Mouse (Mus musculus) forebrain, embryonic 16.5 days (tissue): ENCODE data around the gene Pbld2. TPM values are rescaled to one million over a fixed set of nuclear protein-coding genes. Genes with fewer than 3 reads are reported as not detected.

Source experiments
- ATAC-seq: fragments of 200-750 bp; cut with Nextera tagmentation; 2 replicates; pipeline ENCODE4 v1.8.0; 2017; ENCODE audit warnings: mild to moderate bottlenecking, moderate library complexity
- H3K27ac ChIP-seq: fragments of 300-500 bp; sonication (generic); 2 replicates; pipeline ENCODE4 v1.5.1; 2014; ENCODE audit warnings: low read length, control low read depth
- H3K27me3 ChIP-seq: fragments of 300-500 bp; sonication (generic); replicated peaks from 2 replicates; pipeline ENCODE4 v1.6.1; 2014; ENCODE audit warnings: low read length; ENCODE audit not compliant: control insufficient read depth, insufficient read depth
- H3K36me3 ChIP-seq: fragments of 300-500 bp; sonication (generic); 2 replicates; pipeline ENCODE4 v1.6.1; 2014; ENCODE audit not compliant: control insufficient read depth, insufficient read depth
- H3K4me1 ChIP-seq: fragments of 300-500 bp; sonication (generic); replicated peaks from 2 replicates; pipeline ENCODE4 v1.6.1; 2014; ENCODE audit warnings: low read length; ENCODE audit not compliant: control insufficient read depth, insufficient read depth
- H3K4me2 ChIP-seq: fragments of 300-500 bp; sonication (generic); 2 replicates; pipeline ENCODE4 v1.6.1; 2014; ENCODE audit warnings: mild to moderate bottlenecking, low read length, control low read depth
- H3K4me3 ChIP-seq: fragments of 300-500 bp; sonication (generic); replicated peaks from 2 replicates; pipeline ENCODE4 v1.5.1; 2014; ENCODE audit warnings: mild to moderate bottlenecking, low read length, control low read depth
- H3K9ac ChIP-seq: fragments of 300-500 bp; sonication (generic); replicated peaks from 2 replicates; pipeline ENCODE4 v1.6.1; 2014; ENCODE audit warnings: low read depth, low read length, control low read depth
- H3K9me3 ChIP-seq: fragments of 300-500 bp; sonication (generic); 2 replicates; pipeline ENCODE4 v1.6.1; 2016; ENCODE audit warnings: low read length; ENCODE audit not compliant: control insufficient read depth
- WGBS: fragments of 180-500 bp; shearing (Covaris S2); extraction: QIAGEN DNeasy Blood & Tissue Kit; methylation state at CpG from one replicate; pipeline ENCODE4 v1.1.7; 2014; 5-methylcytosine and 5-hydroxymethylcytosine counted together
- polyA plus RNA-seq: library from polyadenylated mRNA; unstranded; fragments of >200 nt; fragmentation: Nextera tagmentation; extraction: Ambion mirVana; gene quantifications from 2 replicates; pipeline ENCODE4 v1.2.1, GENCODE M21; 2015

Pbld2 gene
- polyA plus RNA-seq, 1 experiment from 2014 or later: 1.3 TPM

GRCm38 (mm10) chr10:63003252-63003651 lies 20.9 kb upstream of the Pbld2 start:
- Histone ChIP-seq H3K4me3 (no peak overlapping the region), H3K9ac (no peak overlapping the region), H3K4me2 (no peak overlapping the region), H3K9me3 (no peaks in the 10 kb centered on the region), H3K4me1 (no peaks in the 10 kb centered on the region), H3K27ac (no peak overlapping the region), H3K27me3 (no peaks in the 10 kb centered on the region), H3K36me3 (peaks cover 34% of the 10 kb centered on the region)
- ATAC-seq: no peak
- 75% methylated on average over 9 of the region's 9 CpGs for WGBS

GRCm38 (mm10) chr10:63004556-63004955 lies 19.6 kb upstream of the Pbld2 start:
- Histone ChIP-seq H3K4me2 (no peak overlapping the region), H3K27me3 (no peaks in the 10 kb centered on the region), H3K9ac (no peak overlapping the region), H3K9me3 (no peaks in the 10 kb centered on the region), H3K27ac (no peak overlapping the region; the same call in 1 of the 2 replicates), H3K36me3 (peaks cover 41% of the 10 kb centered on the region), H3K4me1 (no peaks in the 10 kb centered on the region), H3K4me3 (no peak overlapping the region)
- 81% methylated on average over 9 of the region's 9 CpGs for WGBS
- ATAC-seq: 0 out of 2 replicates have a peak, but pooled peaks have one; percentile 24

GRCm38 (mm10) chr10:63008193-63008592 lies 15.9 kb upstream of the Pbld2 start:
- ATAC-seq: no peak
- Histone ChIP-seq H3K4me1 (no peaks in the 10 kb centered on the region), H3K27ac (no peak overlapping the region), H3K4me3 (no peak overlapping the region), H3K4me2 (no peak overlapping the region), H3K27me3 (no peaks in the 10 kb centered on the region), H3K36me3 (peaks cover 50% of the 10 kb centered on the region), H3K9ac (no peak overlapping the region), H3K9me3 (no peaks in the 10 kb centered on the region)
- 78% methylated on average over 3 of the region's 3 CpGs for WGBS

GRCm38 (mm10) chr10:63010268-63010667 lies 13.8 kb upstream of the Pbld2 start:
- WGBS: 85% methylated on average over 4 of the region's 4 CpGs

GRCm38 (mm10) chr10:63011556-63011955 lies 12.6 kb upstream of the Pbld2 start:
- H3K27ac ChIP-seq: no peak overlapping the region
- no peak for ATAC-seq
- H3K9me3 ChIP-seq: no peaks in the 10 kb centered on the region
- no peaks in the 10 kb centered on the region for H3K4me1 ChIP-seq
- peaks cover 62% of the 10 kb centered on the region for H3K36me3 ChIP-seq
- no peak overlapping the region for H3K4me2 ChIP-seq
- no peaks in the 10 kb centered on the region for H3K27me3 ChIP-seq
- WGBS: 85% methylated on average over 6 of the region's 6 CpGs
- H3K4me3 ChIP-seq: no peak overlapping the region
- H3K9ac ChIP-seq: no peak overlapping the region

More at GRCm38 (mm10) chr10:63010268-63010667, 13.8 kb upstream of the Pbld2 start:
- no peak for ATAC-seq
- peaks cover 59% of the 10 kb centered on the region for H3K36me3 ChIP-seq
- H3K27ac ChIP-seq: no peak overlapping the region
- no peaks in the 10 kb centered on the region for H3K9me3 ChIP-seq
- no peaks in the 10 kb centered on the region for H3K4me1 ChIP-seq
- H3K9ac ChIP-seq: no peak overlapping the region
- no peaks in the 10 kb centered on the region for H3K27me3 ChIP-seq
- H3K4me2 ChIP-seq: no peak overlapping the region
- no peak overlapping the region for H3K4me3 ChIP-seq

GRCm38 (mm10) chr10:63013476-63013875 lies 10.6 kb upstream of the Pbld2 start:
- no peak overlapping the region for H3K4me3 ChIP-seq
- peaks cover 3% of the 10 kb centered on the region for H3K4me1 ChIP-seq
- WGBS: 57% methylated on average over 3 of the region's 3 CpGs
- no peak overlapping the region for H3K4me2 ChIP-seq
- no peak overlapping the region for H3K9ac ChIP-seq
- no peak for ATAC-seq
- peaks cover 58% of the 10 kb centered on the region for H3K36me3 ChIP-seq
- no peaks in the 10 kb centered on the region for H3K9me3 ChIP-seq
- H3K27ac ChIP-seq: no peak overlapping the region
- no peaks in the 10 kb centered on the region for H3K27me3 ChIP-seq

- Histone ChIP-seq H3K9me3 (no peaks in the 10 kb centered on the region), H3K4me2 (no peak overlapping the region), H3K4me1 (peaks cover 6% of the 10 kb centered on the region), H3K36me3 (peaks cover 55% of the 10 kb centered on the region), H3K4me3 (no peak overlapping the region), H3K9ac (no peak overlapping the region), H3K27ac (no peak overlapping the region), H3K27me3 (no peaks in the 10 kb centered on the region)
- no peak for ATAC-seq
- 77% methylated on average over 9 of the region's 9 CpGs for WGBS
These were observed 9.9 kb upstream of the Pbld2 start for GRCm38 (mm10) chr10:63014168-63014567.

- Histone ChIP-seq H3K36me3 (peaks cover 21% of the 10 kb centered on the region), H3K4me1 (peaks cover 28% of the 10 kb centered on the region), H3K9ac (no peak overlapping the region), H3K4me2 (no peak overlapping the region), H3K27ac (no peak overlapping the region), H3K27me3 (no peaks in the 10 kb centered on the region), H3K4me3 (no peak overlapping the region), H3K9me3 (no peaks in the 10 kb centered on the region)
- ATAC-seq: no peak
- WGBS: 74% methylated on average over 6 of the region's 6 CpGs
These were observed 4.8 kb upstream of the Pbld2 start for GRCm38 (mm10) chr10:63019304-63019703.

GRCm38 (mm10) chr10:63021702-63022101 lies 2.4 kb upstream of the Pbld2 start:
- H3K27ac ChIP-seq: no peak overlapping the region
- H3K4me2 ChIP-seq: peak overlapping the region; percentile 78
- peak overlapping the region; percentile 99 for H3K9ac ChIP-seq
- H3K36me3 ChIP-seq: peaks cover 7% of the 10 kb centered on the region; the same call in 1 of the 2 replicates
- H3K4me3 ChIP-seq: peak overlapping the region; percentile 89
- WGBS: 26% methylated on average over 4 of the region's 4 CpGs
- H3K4me1 ChIP-seq: peaks cover 46% of the 10 kb centered on the region
- no peaks in the 10 kb centered on the region for H3K9me3 ChIP-seq
- no peaks in the 10 kb centered on the region for H3K27me3 ChIP-seq
- ATAC-seq: no peak

GRCm38 (mm10) chr10:63022541-63023120 lies 1.5 kb upstream of the Pbld2 start:
- Histone ChIP-seq H3K4me3 (peak overlapping the region; percentile 89), H3K4me1 (peaks cover 50% of the 10 kb centered on the region), H3K27me3 (no peaks in the 10 kb centered on the region), H3K36me3 (no peaks in the 10 kb centered on the region), H3K9ac (peak overlapping the region; percentile 99), H3K4me2 (peak overlapping the region; percentile 78), H3K27ac (peak overlapping the region; percentile 100), H3K9me3 (no peaks in the 10 kb centered on the region)
- WGBS: under 1% methylated on average over 27 of the region's 27 CpGs
- ATAC-seq: no peak
